Mouse (Mus musculus) liver, postnatal 0 days (tissue): ENCODE measurements at regions not wholly inside any gene's neighbourhood (a gene's known extent, or its start where the extent isn't known, plus 50 kb on each side); places are given as distances from the start of the nearest gene placed in this dataset.
A peak's percentile ranks its signal among the peaks of the same experiment; 100 is the strongest.

Experiments
- ATAC-seq: fragments of 200-750 bp; cut with Nextera tagmentation; 2 replicates; pipeline ENCODE4 v1.8.0; 2017; ENCODE audit warnings: mild to moderate bottlenecking, moderate library complexity
- DNase-seq: peaks from one replicate; pipeline ENCODE4 v3.0.0-alpha.2; 2016
- H3K27ac ChIP-seq: fragments of 300-500 bp; sonication (generic); 2 replicates; pipeline ENCODE4 v1.5.1; 2014; ENCODE audit warnings: antibody characterized with exemption, moderate library complexity, mild to moderate bottlenecking, low read depth
- H3K27me3 ChIP-seq: fragments of 300-500 bp; sonication (generic); 2 replicates; pipeline ENCODE4 v1.6.1; 2014; ENCODE audit warnings: low read length, control low read depth, mixed read lengths; ENCODE audit not compliant: insufficient read depth
- H3K36me3 ChIP-seq: fragments of 300-500 bp; sonication (generic); replicated peaks from 2 replicates; pipeline ENCODE4 v1.6.1; 2014; ENCODE audit warnings: mild to moderate bottlenecking, control low read depth, low read length, moderate library complexity, mixed read lengths; ENCODE audit not compliant: insufficient read depth
- H3K4me1 ChIP-seq: fragments of 300-500 bp; sonication (generic); 2 replicates; pipeline ENCODE4 v1.6.1; 2014; ENCODE audit warnings: antibody characterized with exemption, mild to moderate bottlenecking, control low read depth; ENCODE audit not compliant: insufficient read depth
- H3K4me2 ChIP-seq: fragments of 300-500 bp; sonication (generic); 2 replicates; pipeline ENCODE4 v1.6.1; 2014; ENCODE audit warnings: low read depth, mild to moderate bottlenecking, low read length, moderate library complexity, mixed read lengths
- H3K4me3 ChIP-seq: fragments of 300-500 bp; sonication (generic); 2 replicates; pipeline ENCODE4 v1.5.1; 2014; ENCODE audit warnings: low read depth, low read length
- H3K9ac ChIP-seq: fragments of 300-500 bp; sonication (generic); replicated peaks from 2 replicates; pipeline ENCODE4 v1.6.1; 2014; ENCODE audit warnings: mild to moderate bottlenecking, moderate library complexity
- H3K9me3 ChIP-seq: fragments of 300-500 bp; sonication (generic); 2 replicates; pipeline ENCODE4 v1.6.1; 2016; ENCODE audit warnings: mild to moderate bottlenecking, control low read depth, low read length, mixed read lengths
- CTCF ChIP-seq: sonication (generic); IDR thresholded peaks from 2 replicates; pipeline ENCODE4 v1.5.1; 2016; ENCODE audit warnings: antibody characterized with exemption, low read depth
- EP300 ChIP-seq: IDR thresholded peaks from 2 replicates; pipeline ENCODE4 v1.6.1; 2016; ENCODE audit warnings: antibody characterized with exemption, low read depth, mild to moderate bottlenecking
- WGBS: fragments of 180-500 bp; shearing (Covaris S2); extraction: QIAGEN DNeasy Blood & Tissue Kit; methylation state at CpG from one replicate; pipeline ENCODE4 v1.1.7; 2014; ENCODE audit not compliant: insufficient replicate concordance; 5-methylcytosine and 5-hydroxymethylcytosine counted together

- H3K9me3 ChIP-seq = no peaks in the 10 kb centered on the region
- no peaks in the 10 kb centered on the region for H3K27me3 ChIP-seq
- WGBS = 41% methylated on average over 10 of the region's 10 CpGs
- H3K4me3 ChIP-seq = no peak overlapping the region
- no peak overlapping the region for H3K4me2 ChIP-seq
- ATAC-seq (no peak), DNase-seq (no peak)
- H3K4me1 ChIP-seq = no peaks in the 10 kb centered on the region
- no peak for TF ChIP-seq EP300
- peak; percentile 61 for TF ChIP-seq CTCF
- no peaks in the 10 kb centered on the region for H3K36me3 ChIP-seq
- H3K9ac ChIP-seq = no peak overlapping the region
- H3K27ac ChIP-seq = no peak overlapping the region
Observed at GRCm38 (mm10) chr8:67405947-67406346, 117.7 kb upstream of the Nat3 start.

- no peaks in the 10 kb centered on the region for H3K4me1 ChIP-seq
- TF ChIP-seq CTCF = no peak
- no peaks in the 10 kb centered on the region for H3K27me3 ChIP-seq
- no peak overlapping the region for H3K4me3 ChIP-seq
- no peaks in the 10 kb centered on the region for H3K9me3 ChIP-seq
- DNase-seq (no peak), ATAC-seq (no peak)
- no peaks in the 10 kb centered on the region for H3K36me3 ChIP-seq
- no peak overlapping the region for H3K27ac ChIP-seq
- no peak overlapping the region for H3K9ac ChIP-seq
- H3K4me2 ChIP-seq = no peak overlapping the region
Observed at GRCm38 (mm10) chr8:67414826-67415225, 108.8 kb upstream of the Nat3 start.

DNA sequence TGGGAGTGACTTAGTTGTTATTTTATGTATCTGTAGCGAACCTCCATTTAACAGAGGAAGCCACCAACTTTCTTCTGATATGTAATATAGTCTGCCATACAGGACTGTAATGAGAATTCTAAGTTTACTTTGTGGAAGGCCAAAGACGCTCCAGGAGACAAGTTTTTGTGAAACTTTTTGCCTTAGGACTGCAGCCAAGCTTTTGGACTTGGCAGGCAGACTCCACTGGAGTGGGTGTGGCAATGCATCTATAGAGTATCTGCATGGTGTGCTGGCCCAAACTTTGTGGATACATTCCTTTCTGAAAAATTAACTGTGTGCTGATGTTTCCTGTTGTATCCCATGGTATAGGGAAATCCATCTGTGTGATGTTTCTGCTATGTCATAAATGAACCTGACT, 101.1 kb upstream of the Nat3 start:
- Histone ChIP-seq H3K4me3 (no peak overlapping the region), H3K4me2 (no peak overlapping the region), H3K9ac (no peak overlapping the region), H3K9me3 (no peaks in the 10 kb centered on the region), H3K36me3 (no peaks in the 10 kb centered on the region), H3K27ac (no peak overlapping the region), H3K27me3 (no peaks in the 10 kb centered on the region), H3K4me1 (no peaks in the 10 kb centered on the region)
- 64% methylated on average over 2 of the region's 2 CpGs for WGBS
- TF ChIP-seq EP300 (no peak), CTCF (no peak)
- ATAC-seq (no peak), DNase-seq (no peak)
